Mouse (Mus musculus) thymus, postnatal 0 days (tissue): ENCODE measurements at regions not wholly inside any gene's neighbourhood (a gene's known extent, or its start where the extent isn't known, plus 50 kb on each side); places are given as distances from the start of the nearest gene placed in this dataset.

ENCODE experiments used
- DNase-seq: peaks from one replicate; pipeline ENCODE4 v3.0.0-alpha.2; 2015; ENCODE audit warnings: low spot score

- no peak for DNase-seq
These were observed 58.1 kb downstream of the Irx6 start for GRCm38 (mm10) chr8:92732229-92732628.

GRCm38 (mm10) chr8:92735646-92736045, 61.6 kb downstream of the Irx6 start:
- DNase-seq = no peak

DNA sequence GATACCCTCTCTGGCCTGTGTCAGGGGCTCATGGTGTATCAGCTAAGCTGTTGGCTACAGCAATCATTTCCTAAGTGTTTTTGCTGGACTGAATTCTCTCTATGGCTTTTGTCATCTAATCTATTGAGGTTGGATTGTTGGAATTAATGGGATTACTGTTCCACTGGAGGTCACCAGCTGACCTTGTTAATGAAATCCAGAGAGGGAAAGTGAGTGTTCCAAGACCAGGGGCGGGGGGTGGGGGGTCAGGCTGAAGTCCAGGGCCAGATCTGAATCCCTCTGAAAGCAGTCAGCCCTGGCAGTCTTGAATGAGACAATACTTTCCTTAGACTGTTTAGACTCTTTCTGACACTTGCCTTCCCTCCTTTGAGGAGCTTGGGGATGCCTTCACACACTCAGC, 64.0 kb downstream of the Irx6 start:
- no peak for DNase-seq

- DNase-seq = no peak
These were observed 66.3 kb downstream of the Irx6 start for GRCm38 (mm10) chr8:92740286-92740808.

DNA sequence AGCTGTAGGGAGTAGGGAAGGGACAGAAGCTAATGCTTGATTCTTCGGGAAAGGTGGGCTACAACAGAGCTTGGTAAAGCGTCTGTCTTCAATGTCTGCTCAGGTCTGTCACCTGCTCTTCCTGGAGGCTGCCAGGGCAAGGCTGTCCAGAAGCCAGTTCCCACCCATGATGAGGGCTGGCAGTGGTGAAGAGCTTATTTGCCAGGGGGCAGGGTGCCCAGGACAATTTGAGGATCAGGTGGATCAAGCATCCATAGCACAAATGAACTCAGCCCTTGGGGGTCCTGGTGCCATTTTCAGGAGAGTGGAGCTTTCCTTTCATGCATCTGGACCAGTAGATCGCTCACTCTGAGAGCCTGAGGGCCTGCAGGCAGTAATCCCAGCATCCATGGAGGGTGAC, 67.7 kb downstream of the Irx6 start:
- no peak for DNase-seq

DNA sequence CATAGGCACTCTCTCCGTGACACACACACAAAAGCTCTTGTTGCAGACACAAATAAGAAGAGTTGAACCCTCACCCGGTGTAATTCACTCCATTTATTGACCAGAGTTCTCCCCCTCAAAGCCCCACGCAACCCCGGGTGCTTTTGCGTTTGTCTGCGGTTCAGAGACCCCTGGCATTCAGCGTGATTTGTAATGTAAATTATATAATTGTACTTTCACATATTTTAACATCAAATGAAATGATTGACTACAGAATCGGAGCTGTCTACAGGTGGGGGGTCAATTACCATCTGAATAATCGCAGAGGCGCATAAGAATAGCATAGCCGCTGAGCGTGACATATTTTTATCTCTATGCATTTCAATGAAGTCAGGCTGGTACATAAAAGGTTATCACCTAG, 69.0 kb downstream of the Irx6 start:
- DNase-seq = no peak

DNA sequence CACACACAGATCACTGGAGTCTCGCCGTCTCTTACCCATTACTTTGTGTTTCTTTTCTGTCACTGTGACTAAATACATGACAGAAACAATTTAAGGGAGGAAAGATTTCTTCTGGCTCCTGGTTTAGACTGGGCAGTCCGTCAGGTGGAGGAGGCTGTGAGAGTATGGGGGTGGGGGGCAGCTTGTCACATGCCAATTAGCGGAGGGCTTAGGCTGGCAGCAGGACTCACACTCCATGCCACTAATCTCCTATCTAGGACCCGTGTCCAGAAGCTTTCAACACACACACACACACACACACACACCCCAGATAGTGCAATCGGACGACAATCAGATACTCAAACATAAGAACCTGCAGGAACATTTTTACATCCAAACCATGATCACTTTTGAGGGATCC, 73.0 kb downstream of the Irx6 start:
- no peak for DNase-seq

GRCm38 (mm10) chr8:92747951-92748350, 73.9 kb downstream of the Irx6 start:
- DNase-seq = no peak

- DNase-seq = no peak
These were observed 67.2 kb upstream of the Mmp2 start for GRCm38 (mm10) chr8:92759848-92760247.

GRCm38 (mm10) chr8:92760933-92761332, 66.2 kb upstream of the Mmp2 start:
- no peak for DNase-seq

DNA sequence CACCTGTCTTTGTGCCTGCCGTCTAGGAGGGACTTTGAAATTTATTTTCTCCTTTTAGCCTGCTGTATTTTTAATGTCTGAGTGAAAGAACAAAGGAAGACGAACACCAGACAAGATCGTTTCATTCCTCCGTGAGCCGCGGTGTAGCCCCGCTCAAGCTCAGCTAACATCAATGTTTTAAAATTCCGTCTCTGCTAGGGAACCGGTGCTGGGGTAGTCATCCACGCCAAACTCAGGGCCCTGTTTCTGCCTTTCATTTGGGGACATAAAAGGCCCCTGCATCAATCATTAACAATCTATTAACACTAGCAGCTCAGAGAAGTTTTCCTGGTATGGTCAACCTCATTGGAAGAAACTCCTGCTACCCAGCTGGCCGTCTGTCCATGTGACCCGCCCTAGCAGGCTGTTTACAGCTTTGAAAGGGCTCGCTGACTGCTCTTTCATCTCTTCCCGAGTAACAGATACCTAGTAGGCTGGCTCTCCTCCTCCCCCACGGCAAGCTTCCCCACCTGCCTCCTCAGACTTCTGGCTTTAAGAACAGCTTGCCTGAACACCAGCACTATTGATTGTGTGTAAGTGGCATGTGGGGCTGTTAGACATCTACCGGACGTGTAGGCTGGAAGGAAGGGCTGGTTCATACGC, 65.0 kb upstream of the Mmp2 start:
- no peak for DNase-seq

DNA sequence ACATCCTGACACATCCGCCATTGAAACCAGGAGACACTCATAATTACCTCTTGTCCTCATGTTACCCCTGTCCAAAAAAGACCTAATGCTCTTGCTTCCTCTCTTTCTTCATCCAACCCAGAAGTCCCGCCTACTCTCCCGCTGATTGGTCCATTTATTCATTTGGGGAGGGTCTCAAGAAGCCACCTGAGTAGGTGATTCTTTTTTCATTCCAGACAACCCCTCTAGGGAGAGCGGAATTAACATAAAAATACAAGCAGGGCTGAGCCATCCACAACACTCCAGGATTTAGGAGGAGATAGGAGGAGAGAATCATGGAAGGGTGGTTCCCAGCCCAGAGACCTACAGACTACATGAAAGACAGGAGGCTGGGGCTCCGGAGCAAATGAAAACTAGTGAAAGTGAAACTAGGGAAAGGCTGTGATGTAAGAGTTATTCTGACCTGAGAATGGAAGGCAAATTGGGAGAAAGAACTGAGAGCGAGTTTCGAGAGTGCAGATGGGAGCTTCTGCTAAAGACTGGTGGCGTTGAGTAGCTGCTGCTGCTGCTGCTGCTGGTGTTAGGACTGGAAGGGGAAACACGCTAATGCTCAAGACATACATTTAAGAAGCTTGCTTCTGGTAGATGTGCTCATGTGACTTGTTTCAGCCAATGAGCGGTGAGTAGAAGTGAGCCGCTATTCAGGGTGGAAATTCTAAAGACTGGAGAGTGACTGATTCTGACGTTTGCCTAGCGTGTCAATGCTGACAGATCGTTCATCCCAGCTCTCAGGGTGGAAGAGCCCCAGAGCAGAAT, 55.0 kb upstream of the Mmp2 start:
- peak; percentile 7 for DNase-seq

DNA sequence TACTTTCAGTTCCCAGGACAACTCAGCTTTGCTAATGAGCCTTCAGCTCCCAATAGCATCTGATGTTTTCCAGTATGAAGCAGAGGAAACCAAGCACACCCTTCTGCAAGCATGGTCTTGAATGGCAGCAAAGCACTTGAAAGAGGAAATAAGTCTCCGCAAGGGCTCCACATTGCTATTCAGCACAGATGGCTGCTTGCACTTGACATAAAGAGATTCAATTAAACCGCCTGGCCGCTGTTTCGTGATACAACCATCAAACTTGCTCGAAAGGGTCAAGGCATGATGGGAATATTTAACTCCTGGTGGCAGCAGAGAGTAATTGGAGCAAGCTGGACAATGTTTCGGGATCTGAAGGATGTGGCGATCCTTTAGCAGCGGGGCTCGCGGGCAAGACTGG, 54.3 kb upstream of the Mmp2 start:
- DNase-seq = no peak

DNA sequence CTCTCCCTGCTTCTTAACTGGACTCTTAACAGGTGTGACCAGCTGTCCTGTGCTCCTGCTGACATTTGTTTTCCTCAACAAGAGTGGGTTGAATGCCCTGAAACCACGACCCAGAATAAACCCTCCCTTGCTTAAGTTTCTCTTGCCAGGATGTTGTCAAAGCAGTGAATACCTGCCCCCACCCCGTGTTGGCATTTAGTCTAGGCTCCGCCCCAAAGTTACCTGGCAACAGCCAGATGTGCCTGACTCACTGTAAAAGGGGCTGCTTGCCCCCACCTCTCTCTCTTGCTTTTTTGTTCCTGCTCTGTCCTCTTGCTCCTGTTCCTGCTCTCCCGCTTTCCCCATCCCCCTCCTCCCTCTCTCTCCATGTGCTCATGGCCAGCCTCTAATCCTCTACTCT, 51.9 kb upstream of the Mmp2 start:
- DNase-seq = no peak

- no peak for DNase-seq
These were observed 50.0 kb upstream of the Mmp2 start for GRCm38 (mm10) chr8:92777106-92777505.
